Mouse (Mus musculus) embryonic facial prominence, embryonic 15.5 days (tissue): ENCODE results near the gene Hinfp. TPM values are rescaled to one million over a fixed set of nuclear protein-coding genes. Genes with fewer than 3 reads are reported as not detected.
A peak's percentile ranks its signal among the peaks of the same experiment; 100 is the strongest.
"Not testable (repeated sequence)": the region's sequence is repeated elsewhere in the genome, so short reads cannot be mapped to it uniquely, and the experiment has no call there.

Experiments
- ATAC-seq: fragments of 200-750 bp; cut with Nextera tagmentation; 2 replicates; pipeline ENCODE4 v1.8.0; 2017; ENCODE audit warnings: low read depth, moderate TSS enrichment; ENCODE audit not compliant: insufficient number of reproducible peaks, low FRiP score, low TSS enrichment
- H3K27ac ChIP-seq: fragments of 300-500 bp; sonication (generic); replicated peaks from 2 replicates; pipeline ENCODE4 v1.5.1; 2015; ENCODE audit warnings: mild to moderate bottlenecking, inconsistent platforms
- H3K27me3 ChIP-seq: fragments of 300-500 bp; sonication (generic); 2 replicates; pipeline ENCODE4 v1.6.1; 2015; ENCODE audit warnings: inconsistent platforms
- H3K36me3 ChIP-seq: fragments of 300-500 bp; sonication (generic); 2 replicates; pipeline ENCODE4 v1.6.1; 2015; ENCODE audit warnings: mild to moderate bottlenecking, inconsistent platforms
- H3K4me1 ChIP-seq: fragments of 300-500 bp; sonication (generic); 2 replicates; pipeline ENCODE4 v1.6.1; 2015; ENCODE audit warnings: inconsistent platforms
- H3K4me2 ChIP-seq: fragments of 300-500 bp; sonication (generic); replicated peaks from 2 replicates; pipeline ENCODE4 v1.6.1; 2015; ENCODE audit warnings: mild to moderate bottlenecking, inconsistent platforms
- H3K4me3 ChIP-seq: fragments of 300-500 bp; sonication (generic); replicated peaks from 2 replicates; pipeline ENCODE4 v1.5.1; 2015; ENCODE audit warnings: mild to moderate bottlenecking, inconsistent platforms
- H3K9ac ChIP-seq: fragments of 300-500 bp; sonication (generic); 2 replicates; pipeline ENCODE4 v1.6.1; 2015; ENCODE audit warnings: inconsistent platforms
- H3K9me3 ChIP-seq: fragments of 300-500 bp; sonication (generic); replicated peaks from 2 replicates; pipeline ENCODE4 v1.6.1; 2016; ENCODE audit warnings: inconsistent platforms
- WGBS: fragments of 180-500 bp; shearing (Covaris S2); methylation state at CpG from one replicate; pipeline ENCODE4 v1.1.7; 2015; 5-methylcytosine and 5-hydroxymethylcytosine counted together
- polyA plus RNA-seq: library from polyadenylated mRNA; unstranded; fragments of >200 nt; fragmentation: Nextera tagmentation; extraction: Ambion mirVana; gene quantifications from 2 replicates; pipeline ENCODE4 v1.2.1, GENCODE M21; 2015

Gene Hinfp
- polyA plus RNA-seq, 1 experiment from 2014 or later = 26.6 TPM

GRCm38 (mm10) chr9:44307248-44307647 is 1.8 kb upstream of the Hinfp start:
- Histone ChIP-seq H3K4me1 (peaks cover 14% of the 10 kb centered on the region), H3K36me3 (peaks cover 10% of the 10 kb centered on the region), H3K9me3 (no peaks in the 10 kb centered on the region), H3K9ac (no peak overlapping the region), H3K27ac (no peak overlapping the region), H3K4me3 (no peak overlapping the region), H3K4me2 (no peak overlapping the region), H3K27me3 (no peaks in the 10 kb centered on the region)
- no peak for ATAC-seq
- 93% methylated on average over 2 of the region's 2 CpGs for WGBS

- ATAC-seq = no peak
- no peaks in the 10 kb centered on the region for H3K27me3 ChIP-seq
- H3K27ac ChIP-seq = no peak overlapping the region
- H3K4me3 ChIP-seq = no peak overlapping the region
- H3K9ac ChIP-seq = no peak overlapping the region
- H3K36me3 ChIP-seq = peaks cover 17% of the 10 kb centered on the region
- no peaks in the 10 kb centered on the region for H3K9me3 ChIP-seq
- peaks cover 14% of the 10 kb centered on the region for H3K4me1 ChIP-seq
- whole genome bisulfite sequencing = 87% methylated on average over 6 of the region's 6 CpGs
- H3K4me2 ChIP-seq = no peak overlapping the region
These were observed 1.1 kb upstream of the Hinfp start for GRCm38 (mm10) chr9:44306532-44306931.

- not testable (repeated sequence) for H3K4me3 ChIP-seq, H3K27ac ChIP-seq, H3K27me3 ChIP-seq, H3K4me1 ChIP-seq, ATAC-seq, H3K9me3 ChIP-seq, H3K9ac ChIP-seq, H3K4me2 ChIP-seq
- H3K36me3 ChIP-seq = peaks cover 66% of the 10 kb centered on the region
- WGBS = 95% methylated on average over 3 of the region's 3 CpGs
These were observed 5.5 kb downstream of the Hinfp start for GRCm38 (mm10) chr9:44300001-44300400.

- H3K27ac ChIP-seq = no peak overlapping the region
- H3K9ac ChIP-seq = no peak overlapping the region
- H3K9me3 ChIP-seq = no peaks in the 10 kb centered on the region
- WGBS = 71% methylated on average over 3 of the region's 3 CpGs
- ATAC-seq = no peak
- H3K36me3 ChIP-seq = peaks cover 64% of the 10 kb centered on the region
- H3K4me2 ChIP-seq = no peak overlapping the region
- no peak overlapping the region for H3K4me3 ChIP-seq
- peaks cover 15% of the 10 kb centered on the region for H3K4me1 ChIP-seq
- peaks cover 16% of the 10 kb centered on the region for H3K27me3 ChIP-seq
These were observed 13.0 kb downstream of the Hinfp start for GRCm38 (mm10) chr9:44292490-44292889.

- peaks cover 23% of the 10 kb centered on the region for H3K27me3 ChIP-seq
- H3K27ac ChIP-seq = no peak overlapping the region
- no peak for ATAC-seq
- H3K4me3 ChIP-seq = no peak overlapping the region
- peaks cover 26% of the 10 kb centered on the region for H3K4me1 ChIP-seq
- 11% methylated on average over 11 of the region's 11 CpGs for WGBS
- H3K9me3 ChIP-seq = no peaks in the 10 kb centered on the region
- H3K36me3 ChIP-seq = peaks cover 33% of the 10 kb centered on the region
- no peak overlapping the region for H3K9ac ChIP-seq
- H3K4me2 ChIP-seq = peak overlapping the region; percentile 93; the same call in 1 of the 2 replicates
These were observed 16.5 kb downstream of the Hinfp start for GRCm38 (mm10) chr9:44288959-44289291.

GRCm38 (mm10) chr9:44288076-44288958 is 17.2 kb downstream of the Hinfp start, which contains the start of gene Abcg4:
TSS of gene Abcg4 (minus strand) at chr9:44288615.
- Histone ChIP-seq H3K4me1 (peaks cover 26% of the 10 kb centered on the region), H3K27me3 (peaks cover 23% of the 10 kb centered on the region), H3K27ac (no peak within 1 kb of the TSS), H3K4me2 (peak within 1 kb of the TSS; percentile 93), H3K9me3 (no peaks in the 10 kb centered on the region), H3K4me3 (peak within 1 kb of the TSS; percentile 62), H3K9ac (peak within 1 kb of the TSS; percentile 65), H3K36me3 (peaks cover 27% of the 10 kb centered on the region)
- 1% methylated on average over 38 of the region's 38 CpGs for WGBS
- ATAC-seq = peak; percentile 16; the same call in 1 of the 2 replicates

- H3K9ac ChIP-seq = peak overlapping the region; percentile 65
- H3K36me3 ChIP-seq = peaks cover 19% of the 10 kb centered on the region
- H3K27ac ChIP-seq = no peak overlapping the region
- no peaks in the 10 kb centered on the region for H3K9me3 ChIP-seq
- peaks cover 23% of the 10 kb centered on the region for H3K27me3 ChIP-seq
- under 1% methylated on average over 46 of the region's 47 CpGs for WGBS
- H3K4me3 ChIP-seq = peak overlapping the region; percentile 62
- ATAC-seq = peak; percentile 46; the same call in 1 of the 2 replicates
- peak overlapping the region; percentile 93 for H3K4me2 ChIP-seq
- H3K4me1 ChIP-seq = peaks cover 26% of the 10 kb centered on the region
These were observed 17.9 kb downstream of the Hinfp start for GRCm38 (mm10) chr9:44287401-44288075.

GRCm38 (mm10) chr9:44287003-44287400 is 18.5 kb downstream of the Hinfp start:
- H3K9me3 ChIP-seq = no peaks in the 10 kb centered on the region
- H3K4me2 ChIP-seq = peak overlapping the region; percentile 93
- H3K27ac ChIP-seq = no peak overlapping the region
- H3K36me3 ChIP-seq = peaks cover 15% of the 10 kb centered on the region
- peak overlapping the region; percentile 62 for H3K4me3 ChIP-seq
- peak overlapping the region; percentile 65 for H3K9ac ChIP-seq
- peak; percentile 40; the same call in 1 of the 2 replicates for ATAC-seq
- WGBS = 8% methylated on average over 11 of the region's 11 CpGs
- H3K27me3 ChIP-seq = peaks cover 23% of the 10 kb centered on the region
- peaks cover 26% of the 10 kb centered on the region for H3K4me1 ChIP-seq

GRCm38 (mm10) chr9:44286256-44286850 is 19.1 kb downstream of the Hinfp start:
- Histone ChIP-seq H3K27ac (no peak overlapping the region), H3K9me3 (no peaks in the 10 kb centered on the region), H3K4me1 (peaks cover 26% of the 10 kb centered on the region), H3K27me3 (peaks cover 23% of the 10 kb centered on the region), H3K4me2 (no peak overlapping the region; the same call in 1 of the 2 replicates), H3K9ac (no peak overlapping the region), H3K4me3 (no peak overlapping the region), H3K36me3 (peaks cover 10% of the 10 kb centered on the region)
- WGBS = 9% methylated on average over 6 of the region's 6 CpGs
- no peak for ATAC-seq

GRCm38 (mm10) chr9:44283183-44283582 is 22.3 kb downstream of the Hinfp start:
- H3K4me3 ChIP-seq = no peak overlapping the region
- peaks cover 10% of the 10 kb centered on the region for H3K27me3 ChIP-seq
- 72% methylated on average over 5 of the region's 5 CpGs for WGBS
- H3K27ac ChIP-seq = no peak overlapping the region
- H3K9me3 ChIP-seq = no peaks in the 10 kb centered on the region
- no peak overlapping the region for H3K4me2 ChIP-seq
- peaks cover 18% of the 10 kb centered on the region for H3K4me1 ChIP-seq
- H3K9ac ChIP-seq = no peak overlapping the region
- no peak for ATAC-seq
- H3K36me3 ChIP-seq = peaks cover 4% of the 10 kb centered on the region; the same call in 1 of the 2 replicates

GRCm38 (mm10) chr9:44269973-44270372 is 35.5 kb downstream of the Hinfp start:
- WGBS = 82% methylated on average over 4 of the region's 4 CpGs
- Histone ChIP-seq H3K27me3 (no peaks in the 10 kb centered on the region), H3K9me3 (no peaks in the 10 kb centered on the region), H3K36me3 (0 out of 2 replicates have a peak, but pooled peaks cover 4% of the 10 kb centered on the region), H3K4me3 (no peak overlapping the region), H3K9ac (no peak overlapping the region), H3K27ac (no peak overlapping the region), H3K4me1 (peaks cover 14% of the 10 kb centered on the region), H3K4me2 (no peak overlapping the region)
- ATAC-seq = no peak
